ENCODE assay signal across 9 mouse cellular contexts in the genomic region with DNA sequence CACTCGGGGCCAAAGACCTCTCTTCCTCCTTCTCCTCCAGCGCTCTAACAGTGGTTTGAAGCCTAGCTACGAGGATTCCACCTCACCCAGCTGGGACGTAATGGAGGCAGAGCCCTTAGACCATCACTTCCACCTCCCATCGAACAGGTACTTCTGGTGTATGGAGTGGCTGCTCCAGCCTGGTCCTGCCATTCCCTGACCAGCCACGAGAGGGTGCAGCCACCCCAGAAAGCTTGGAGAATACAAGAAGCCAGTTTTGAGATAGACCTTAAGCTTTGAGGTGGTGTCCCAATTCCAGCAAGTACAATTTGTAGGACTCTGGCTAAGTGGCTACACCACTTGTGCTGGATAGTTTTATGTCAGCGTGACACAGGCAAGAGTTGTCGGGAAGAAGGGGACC. TPM values are rescaled to one million over a fixed set of nuclear protein-coding genes. Genes with fewer than 3 reads are reported as not detected.
DNase-seq lines count a peak whose midpoint lies in the region; ATAC-seq and TF ChIP-seq lines count a peak whose summit lies in the region.
"Had no signal": no experiment of that assay in that cellular context is flagged by ENCODE, and none has a peak within 500 bp of the region (broad histone marks: within the 10 kb centered on the region; RNA-seq: fewer than 3 reads in every experiment).

No protein-coding gene starts in this region.

- no peak for TF ChIP-seq POLR2A in testis, adult 2 months (IDR thresholded peaks at IDR 0.05; ENCODE audit: control insufficient read depth, low read depth, low read length)

- H3K27me3 ChIP-seq in forebrain, embryonic 14.5 days (replicated peaks; ENCODE audit: control insufficient read depth, insufficient read depth, low read length) = no peaks in the 10 kb centered on the region
- no peaks in the 10 kb centered on the region for H3K27me3 ChIP-seq in forebrain, embryonic 15.5 days
- no peaks in the 10 kb centered on the region for H3K27me3 ChIP-seq in testis, adult 2 months (ENCODE audit: control insufficient read depth, insufficient read depth, low read length)
- H3K27me3 ChIP-seq: lung, embryonic 15.5 days had no signal

- no peak for ATAC-seq in forebrain, embryonic 14.5 days
- ATAC-seq in forebrain, embryonic 15.5 days (replicated peaks) = no peak

- 42% methylated on average over 8 of the region's 8 CpGs for WGBS in forebrain, embryonic 14.5 days
- 35% methylated on average over 8 of the region's 8 CpGs for WGBS in forebrain, embryonic 15.5 days

- H3K27ac ChIP-seq in forebrain, embryonic 14.5 days (ENCODE audit: low read depth, low read length) = no peak overlapping the region
- H3K27ac ChIP-seq in forebrain, embryonic 15.5 days (replicated peaks) = no peak overlapping the region
- H3K27ac ChIP-seq in testis, adult 2 months (ENCODE audit: control insufficient read depth, insufficient read depth, low read depth, low read length) = no peak overlapping the region
- H3K27ac ChIP-seq: lung, embryonic 15.5 days had no signal

- DNase-seq in forebrain, embryonic 14.5 days (ENCODE audit: low spot score) = peak; percentile 32
- DNase-seq in Muller cell, postnatal 12 days (ENCODE audit: inconsistent ontology term) = peak; percentile 43
- peak; percentile 40 to 57 for DNase-seq in cerebellum, postnatal 4 days (ENCODE audit: low spot score in 2 of 2)
- peak; percentile 24 for DNase-seq in heart, postnatal 25 days (ENCODE audit: low spot score)
- DNase-seq in left cerebral cortex, adult 18-20 months (ENCODE audit: low spot score in 2 of 2) = peak; percentile 39 to 67
- DNase-seq in naive thymus-derived CD4-positive, alpha-beta T cell, adult 2 months (ENCODE audit: low read depth) = peak; percentile 86

- intact Hi-C loops in heart, postnatal 25 days (cut with DNase I) = no loop called here

- H3K36me3 ChIP-seq in forebrain, embryonic 14.5 days (ENCODE audit: control insufficient read depth, insufficient read depth, low read length) = no peaks in the 10 kb centered on the region
- H3K36me3 ChIP-seq in forebrain, embryonic 15.5 days = no peaks in the 10 kb centered on the region
- H3K36me3 ChIP-seq in testis, adult 2 months (ENCODE audit: control insufficient read depth, insufficient read depth, low read length) = no peaks in the 10 kb centered on the region
- H3K36me3 ChIP-seq: lung, embryonic 15.5 days had no signal

- no peaks in the 10 kb centered on the region for H3K4me1 ChIP-seq in forebrain, embryonic 14.5 days (ENCODE audit: control insufficient read depth, insufficient read depth, low read length)
- H3K4me1 ChIP-seq in forebrain, embryonic 15.5 days = no peaks in the 10 kb centered on the region
- H3K4me1 ChIP-seq in testis, adult 2 months (ENCODE audit: control insufficient read depth, insufficient read depth, low read length) = peaks cover 6% of the 10 kb centered on the region; the same call in 1 of the 2 replicates
- H3K4me1 ChIP-seq: lung, embryonic 15.5 days had no signal

- TF ChIP-seq CTCF in testis, adult 2 months (IDR thresholded peaks at IDR 0.05; ENCODE audit: control insufficient read depth, insufficient read depth, insufficient replicate concordance, low read depth, low read length) = peak; percentile 87

- H3K9me3 ChIP-seq in forebrain, embryonic 14.5 days (replicated peaks; ENCODE audit: control insufficient read depth, low read length) = no peaks in the 10 kb centered on the region
- H3K9me3 ChIP-seq in forebrain, embryonic 15.5 days = no peaks in the 10 kb centered on the region
- H3K9me3 ChIP-seq: lung, embryonic 15.5 days had no signal

- H3K9ac ChIP-seq in forebrain, embryonic 14.5 days (ENCODE audit: low read length) = no peak overlapping the region
- H3K9ac ChIP-seq in forebrain, embryonic 15.5 days (replicated peaks) = no peak overlapping the region
- H3K9ac ChIP-seq: lung, embryonic 15.5 days had no signal

- H3K4me3 ChIP-seq in forebrain, embryonic 14.5 days (ENCODE audit: low read depth, low read length) = no peak overlapping the region
- H3K4me3 ChIP-seq in forebrain, embryonic 15.5 days = no peak overlapping the region
- H3K4me3 ChIP-seq in testis, adult 2 months (ENCODE audit: control insufficient read depth, low read depth, low read length) = peak overlapping the region; percentile 2; the same call in 1 of the 2 replicates
- H3K4me3 ChIP-seq: lung, embryonic 15.5 days had no signal

- no peak overlapping the region for H3K4me2 ChIP-seq in forebrain, embryonic 14.5 days (ENCODE audit: low read length)
- no peak overlapping the region for H3K4me2 ChIP-seq in forebrain, embryonic 15.5 days (replicated peaks)
- H3K4me2 ChIP-seq: lung, embryonic 15.5 days had no signal

RNA-seq across cellular contexts. Expression of a gene that starts 38.4 kb away (rescaled TPM):
- polyA plus RNA-seq in forebrain, embryonic 14.5 days (2014; fragmentation: Nextera tagmentation; extraction: Ambion mirVana) = 0.95 and 1.1 TPM in 2 replicates
- 0.61 and 1.1 TPM in 2 replicates for polyA plus RNA-seq in forebrain, embryonic 15.5 days (2015; fragmentation: Nextera tagmentation; extraction: Ambion mirVana)
- total RNA-seq in heart, postnatal 25 days (2021) = 1 to 10 TPM; 5.8 to 6.3 TPM
- 1 to 10 TPM; 3.8 TPM for total RNA-seq in left cerebral cortex, adult 18-20 months (2021)
- 1.7 and 1.9 TPM in 2 replicates for polyA plus RNA-seq in testis, adult 2 months (2012; rRNA removed)

RNA-seq across cellular contexts. Expression of a gene that starts 42.3 kb away (rescaled TPM):
- polyA plus RNA-seq in forebrain, embryonic 14.5 days (2014; fragmentation: Nextera tagmentation; extraction: Ambion mirVana) = not detected in 2 replicates
- polyA plus RNA-seq in forebrain, embryonic 15.5 days (2015; fragmentation: Nextera tagmentation; extraction: Ambion mirVana) = not detected in 2 replicates
- 1 to 10 TPM; 1.4 to 1.5 TPM for total RNA-seq in heart, postnatal 25 days (2021)
- total RNA-seq in left cerebral cortex, adult 18-20 months (2021) = under 1 TPM in 1 of 2 experiments, not detected in 1; 0.67 TPM
- polyA plus RNA-seq in testis, adult 2 months (2012; rRNA removed) = 0.08 TPM in 1 of 2 replicates, not detected in the other

Comparison
In these comparisons a context has a peak if more than half of its experiments do, and no peak if none do; other contexts are left out.
1. DNase-seq: peak in every context shown above with its lines; median percentile 86 in naive thymus-derived CD4-positive, alpha-beta T cell, adult 2 months; 53 in left cerebral cortex, adult 18-20 months; 48 in cerebellum, postnatal 4 days; 43 in Muller cell, postnatal 12 days; 32 in forebrain, embryonic 14.5 days; 24 in heart, postnatal 25 days.